Mouse (Mus musculus) natural killer cell, adult 2 months (primary cell): ENCODE data around the gene Adcy4.
A peak's percentile ranks its signal among the peaks of the same experiment; 100 is the strongest.

ENCODE experiments used
- DNase-seq, 2 experiments: peaks; one replicate each; pipeline ENCODE4 v3.0.0; 2022; ENCODE audit warnings: low spot score in 2 of 2

Gene Adcy4

DNA sequence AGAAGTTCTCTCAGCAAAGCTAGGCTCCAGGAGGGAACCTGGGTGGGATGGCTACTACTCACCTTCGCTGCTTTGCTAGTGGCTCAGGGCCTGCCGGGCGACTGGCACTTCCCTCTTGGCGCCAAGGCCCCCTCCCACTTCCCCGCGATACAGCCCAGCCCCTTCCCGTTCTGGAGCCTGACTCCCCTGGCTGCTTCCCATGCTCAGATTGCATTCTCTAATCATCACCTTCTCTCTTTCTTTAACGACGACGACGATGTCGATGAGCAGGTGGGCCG lies at the start of gene Adcy4:
Gene Adcy4 (minus strand): TSS at position 138 of the 278 bp plus-strand sequence.
- no peak for DNase-seq

DNA sequence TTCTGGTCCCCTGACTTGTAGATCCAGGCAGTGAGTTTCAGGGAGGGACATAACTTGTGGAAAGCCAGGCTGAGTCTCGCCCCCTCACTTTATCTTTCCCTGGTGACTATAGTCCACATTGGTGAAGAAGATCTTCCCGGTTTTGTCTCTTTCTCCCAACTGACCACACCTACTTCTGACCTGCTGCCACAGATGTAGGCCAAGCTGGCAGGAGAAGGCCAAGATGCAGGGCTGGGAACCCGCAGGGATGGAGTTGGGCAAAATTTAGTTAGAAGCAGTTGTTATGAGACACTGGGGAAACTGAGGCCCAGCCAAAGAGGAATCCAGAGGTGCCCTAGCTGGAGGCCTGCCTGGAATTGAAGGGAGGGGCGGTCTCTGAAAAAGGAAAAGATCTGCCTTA lies 49.2 kb upstream of the Adcy4 start:
- DNase-seq = no peak

DNA sequence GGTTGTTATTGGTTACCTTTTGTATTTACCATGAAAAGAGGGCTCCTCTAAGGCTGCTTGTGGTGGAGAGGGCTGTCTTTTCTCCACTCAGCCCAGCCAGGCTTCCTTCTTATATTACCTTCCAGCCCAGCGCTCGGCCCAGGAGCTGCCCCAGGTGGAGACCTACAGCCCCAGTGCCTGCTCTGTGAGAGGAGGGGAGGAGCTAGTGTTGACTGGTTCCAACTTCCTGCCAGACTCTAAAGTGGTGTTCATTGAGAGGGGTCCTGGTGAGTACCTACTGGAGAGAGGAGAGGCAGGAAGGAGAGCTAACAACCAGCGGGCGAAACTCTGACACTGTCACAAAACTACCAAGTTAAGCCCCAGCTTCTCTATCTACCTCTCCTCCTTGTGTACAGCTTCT lies 46.4 kb upstream of the Adcy4 start:
- DNase-seq = no peak

DNA sequence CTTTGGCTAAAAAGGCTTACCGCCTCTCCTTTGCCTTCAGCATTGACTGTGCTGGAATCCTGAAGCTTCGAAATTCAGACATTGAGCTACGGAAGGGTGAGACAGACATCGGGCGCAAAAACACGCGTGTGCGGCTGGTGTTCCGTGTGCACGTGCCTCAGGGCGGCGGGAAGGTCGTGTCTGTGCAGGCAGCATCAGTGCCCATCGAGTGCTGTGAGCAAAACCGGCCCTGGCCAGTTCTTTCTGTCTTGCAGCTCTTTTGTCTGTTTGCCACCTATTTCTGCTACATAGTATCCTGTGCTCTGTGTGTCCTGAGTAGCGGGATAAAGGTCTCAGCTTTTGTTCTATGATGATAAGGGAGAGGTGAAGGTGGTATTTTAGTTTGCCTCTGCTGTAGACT lies 46.0 kb upstream of the Adcy4 start:
- DNase-seq = no peak

DNA sequence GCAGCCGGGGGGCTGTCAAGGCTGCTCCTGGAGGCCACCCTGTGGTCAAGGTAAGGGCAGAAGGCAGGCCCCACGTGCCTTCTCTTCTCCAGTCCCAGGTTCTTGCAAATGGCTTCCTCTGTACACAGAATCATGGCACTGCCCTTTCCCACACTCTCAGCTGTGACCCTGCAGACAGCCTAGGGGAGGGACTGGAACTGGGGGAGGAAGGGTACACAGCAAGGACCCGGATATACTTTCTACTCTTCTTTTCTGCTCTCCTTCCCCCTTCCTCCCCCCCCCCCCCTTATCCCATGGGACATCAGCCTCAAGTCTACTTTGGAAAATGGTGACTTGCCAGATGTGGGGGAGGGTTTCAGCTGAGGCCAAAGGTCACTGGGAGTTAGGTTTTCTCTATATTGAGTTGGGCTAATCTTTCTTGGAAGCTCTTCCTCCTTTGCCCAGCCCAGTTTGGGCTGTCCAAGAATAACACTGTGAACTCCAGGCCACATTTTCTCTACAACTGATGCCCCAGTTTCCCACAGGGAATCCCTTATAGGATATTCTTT lies 44.9 kb upstream of the Adcy4 start:
- DNase-seq = no peak

- DNase-seq = no peak
Observed at GRCm38 (mm10) chr14:55826551-55827340, 42.9 kb upstream of the Adcy4 start.

- no peak for DNase-seq
Observed at GRCm38 (mm10) chr14:55826142-55826541, 42.2 kb upstream of the Adcy4 start.

- no peak for DNase-seq
Observed at GRCm38 (mm10) chr14:55825216-55826051, 41.5 kb upstream of the Adcy4 start.

- DNase-seq = no peak
Observed at GRCm38 (mm10) chr14:55824481-55825215, 40.8 kb upstream of the Adcy4 start.

DNA sequence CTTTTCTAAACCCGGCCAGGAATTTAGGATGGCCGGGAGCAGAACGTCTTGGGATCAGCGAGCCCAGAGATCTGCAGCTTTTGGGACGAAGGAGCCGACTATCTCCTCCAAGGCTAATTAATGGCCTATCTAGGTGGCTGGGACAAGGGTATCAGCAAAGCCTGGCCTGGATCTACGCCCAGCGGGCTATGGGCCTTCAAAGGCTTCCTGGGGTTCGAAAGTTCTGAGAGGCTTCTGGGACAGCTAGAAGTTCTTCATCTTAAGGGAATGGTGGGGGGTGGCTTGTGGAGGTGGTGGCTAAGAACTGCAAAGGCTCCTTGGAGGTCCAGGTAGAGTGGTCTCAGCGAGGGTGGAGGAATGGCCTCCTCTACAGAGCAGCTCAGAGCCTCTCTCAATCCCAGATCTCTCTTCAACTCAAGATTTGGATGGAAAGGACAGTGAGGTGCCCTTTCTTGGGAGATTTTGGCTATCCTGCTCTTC lies 40.1 kb upstream of the Adcy4 start:
- no peak for DNase-seq

DNA sequence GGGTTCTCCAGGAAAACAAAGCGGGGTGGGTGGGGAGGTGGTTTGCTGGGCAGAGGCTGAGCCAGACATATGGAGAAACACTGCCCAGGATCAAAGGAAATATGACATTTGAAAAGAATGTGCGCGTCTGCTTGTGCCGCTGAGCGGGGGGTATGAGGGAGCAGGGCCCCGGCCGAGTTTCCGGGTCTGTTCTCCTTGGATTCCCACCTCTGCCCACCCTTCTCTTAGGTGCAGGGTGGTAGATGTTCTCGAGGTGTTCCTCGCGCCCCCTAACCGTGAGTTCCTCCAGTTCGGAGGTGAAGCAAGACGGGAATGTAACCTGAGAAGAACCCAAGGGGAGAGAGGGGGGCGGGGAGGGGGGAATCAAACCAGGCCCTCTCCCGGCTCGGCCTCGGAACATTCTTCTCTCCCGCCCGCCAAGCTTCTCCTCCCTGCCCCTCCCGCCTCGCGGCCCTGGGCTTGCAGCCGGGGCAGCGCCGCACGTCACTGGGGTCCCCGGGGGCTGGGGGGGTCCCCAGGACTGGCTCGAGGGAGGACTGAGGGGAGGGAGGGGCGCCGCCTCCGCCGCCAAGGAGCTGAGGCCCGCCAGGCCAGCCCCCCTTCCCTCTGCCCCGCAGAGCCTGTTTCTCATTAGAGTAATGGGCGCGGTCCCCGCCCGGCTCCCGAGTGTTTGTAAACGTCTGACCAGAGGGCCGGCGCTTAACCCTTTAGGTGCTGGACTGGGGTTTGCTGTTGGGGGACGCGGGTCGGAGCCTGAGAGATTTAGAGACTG lies 39.3 kb upstream of the Adcy4 start, which contains the start of gene Nfatc4:
Gene Nfatc4 (plus strand): TSS at position 154 of the 772 bp plus-strand sequence.
- DNase-seq = no peak

GRCm38 (mm10) chr14:55822435-55822990 lies 38.6 kb upstream of the Adcy4 start:
- peak; percentile 74 to 80 for DNase-seq

GRCm38 (mm10) chr14:55820576-55820975 lies 36.7 kb upstream of the Adcy4 start:
- DNase-seq = no peak

DNA sequence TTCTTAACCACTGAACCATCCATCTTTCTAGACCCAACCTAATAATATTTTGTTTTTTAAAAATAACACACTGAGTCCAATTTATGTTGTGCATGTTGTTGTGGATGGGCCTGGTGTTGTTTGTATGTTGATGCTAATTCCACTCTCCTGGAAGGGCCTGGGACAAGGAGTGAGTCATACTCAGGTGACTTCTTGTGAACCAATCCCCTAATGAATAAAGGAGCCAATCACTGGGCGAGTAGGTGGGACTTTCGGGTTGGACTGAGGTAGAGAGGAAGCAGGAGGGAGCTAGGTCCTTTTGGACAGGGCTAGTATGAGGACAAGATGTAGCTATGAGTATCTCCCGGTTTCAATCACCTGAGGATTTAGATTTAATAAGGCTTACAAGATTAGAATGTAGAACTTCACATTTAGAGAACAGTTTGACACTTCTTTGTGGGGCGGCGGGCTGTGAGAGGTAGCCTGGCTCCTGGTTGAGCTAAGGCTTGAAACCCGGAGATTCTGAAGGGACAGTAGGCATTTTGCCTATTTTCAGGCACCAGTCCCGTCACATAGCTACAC lies 36.0 kb upstream of the Adcy4 start:
- no peak for DNase-seq

DNA sequence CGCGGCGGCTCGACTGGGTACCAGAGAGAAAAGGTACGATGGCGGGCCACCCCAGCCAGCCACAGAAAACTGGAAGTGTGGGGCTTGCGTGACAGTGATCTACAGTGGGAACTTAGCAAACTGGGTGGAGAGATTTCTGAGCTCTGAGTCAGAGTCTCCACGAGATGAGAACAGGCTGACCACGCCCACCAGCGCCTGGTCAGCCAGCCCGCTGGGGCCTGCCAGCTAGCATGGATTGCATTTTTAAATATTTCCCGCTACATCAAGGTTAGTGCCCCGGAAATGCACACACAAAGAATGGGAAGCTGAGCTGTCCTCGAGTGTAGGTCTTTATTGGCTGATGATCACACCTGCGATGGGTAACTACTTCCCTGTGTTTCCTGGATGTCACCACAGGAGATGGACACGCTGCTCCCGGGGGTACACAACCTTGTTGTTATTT lies 31.4 kb upstream of the Adcy4 start:
- DNase-seq = peak in 1 of 2 experiments; percentile 39

DNA sequence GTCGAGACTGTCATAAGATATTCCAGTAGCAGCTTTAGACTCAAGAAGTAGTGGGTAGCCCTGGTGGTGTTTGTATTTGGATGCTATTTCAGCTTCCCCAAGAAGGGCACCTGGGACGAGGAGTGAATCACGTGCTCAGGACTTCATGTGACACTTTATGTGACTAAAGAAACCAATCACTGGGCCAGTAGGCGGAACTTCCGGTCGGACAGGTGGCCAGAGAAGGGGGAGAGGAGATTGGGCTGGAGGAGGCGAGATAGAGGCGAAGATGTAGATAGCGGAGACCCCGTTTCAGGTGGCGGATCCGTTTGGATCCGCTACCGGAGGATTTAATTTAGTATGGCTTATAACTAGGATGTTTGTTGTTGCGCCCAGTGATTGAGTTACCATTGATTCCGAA lies 31.0 kb upstream of the Adcy4 start:
- peak; percentile 44 to 49 for DNase-seq

GRCm38 (mm10) chr14:55795380-55796163 lies 11.7 kb upstream of the Adcy4 start:
- no peak for DNase-seq

DNA sequence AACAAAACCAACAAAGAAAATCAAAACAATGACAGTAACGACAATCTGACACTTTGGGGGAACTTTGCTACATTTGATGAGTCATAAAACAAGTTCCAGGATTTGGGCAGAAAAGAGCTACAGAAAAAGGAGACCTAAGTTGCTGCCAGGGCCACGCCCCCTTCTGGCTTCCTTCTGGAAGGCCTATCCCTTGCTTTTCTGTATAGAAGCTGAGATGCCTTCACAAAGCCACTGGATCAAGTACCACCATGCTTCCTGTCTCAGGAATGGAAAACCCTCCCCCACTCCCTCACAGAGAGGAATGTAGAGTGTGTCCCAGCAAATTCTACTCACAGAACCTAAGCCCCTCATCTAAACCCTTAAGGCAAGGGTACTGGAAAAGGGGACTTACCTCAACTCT lies 10.1 kb upstream of the Adcy4 start:
- DNase-seq = no peak

- DNase-seq = no peak
Observed at GRCm38 (mm10) chr14:55793461-55793860, 9.6 kb upstream of the Adcy4 start.
